Mouse (Mus musculus): ENCODE data around the gene Jagn1. TPM values are rescaled to one million over a fixed set of nuclear protein-coding genes. Genes with fewer than 3 reads are reported as not detected.

The Jagn1 gene
- polyA plus RNA-seq, 1 experiment: not detected

DNA sequence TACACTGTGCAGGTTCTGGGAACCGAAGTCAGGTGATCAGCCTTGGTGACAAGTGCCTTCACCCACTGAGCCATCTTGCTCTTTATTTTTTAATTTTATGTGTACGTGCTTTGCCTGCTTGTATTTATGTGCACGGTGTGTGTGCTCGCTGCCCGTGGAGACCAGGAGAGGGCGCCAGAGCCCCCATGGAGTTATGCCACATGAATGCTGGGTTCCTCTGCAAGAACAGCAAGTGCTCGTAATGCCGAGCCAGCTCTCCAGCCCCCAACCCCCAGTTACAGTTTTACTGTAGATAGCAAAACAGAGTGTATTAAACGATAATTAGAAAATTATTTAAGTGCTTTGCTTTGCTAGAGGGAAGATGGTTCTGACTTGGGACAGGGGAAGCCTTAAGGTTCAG, 35.7 kb upstream of the Jagn1 start:
- no peak overlapping the region for H3K4me3 ChIP-seq (ENCODE audit: insufficient read depth, low read depth, low read length)
- H3K4me1 ChIP-seq (ENCODE audit: control insufficient read depth, insufficient read depth, low read length): no peaks in the 10 kb centered on the region
- TF ChIP-seq POLR2A (IDR thresholded peaks at IDR 0.05; ENCODE audit: insufficient read depth, low read depth, low read length) (no peak), CTCF (IDR thresholded peaks at IDR 0.05; ENCODE audit: insufficient read depth, low read depth, low read length) (no peak)
- 76% methylated on average over 9 of the region's 9 CpGs for WGBS
- H3K27ac ChIP-seq (ENCODE audit: insufficient read depth, low read depth, low read length): no peak overlapping the region

DNA sequence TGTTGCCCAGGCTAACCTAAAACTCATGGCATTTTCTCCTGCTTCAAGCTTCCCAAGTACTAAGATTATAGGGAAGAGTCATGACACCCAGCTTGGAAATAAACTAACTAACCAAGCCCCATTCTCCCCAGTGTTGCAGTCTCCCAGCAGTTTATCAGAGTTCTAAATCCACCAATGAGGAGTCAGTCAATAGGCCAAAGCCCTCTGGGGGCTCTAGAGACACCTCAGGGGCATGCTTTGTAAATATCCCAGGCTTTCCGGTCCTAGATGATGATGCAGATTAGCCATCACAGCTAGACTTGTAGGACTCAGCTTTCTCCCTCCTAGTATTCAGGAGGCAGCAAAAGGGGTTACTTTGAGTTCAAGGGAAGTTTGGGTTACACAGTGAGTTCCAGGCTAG, 32.4 kb upstream of the Jagn1 start:
- Histone ChIP-seq H3K4me3 (ENCODE audit: insufficient read depth, low read depth, low read length) (no peak overlapping the region), H3K27ac (ENCODE audit: insufficient read depth, low read depth, low read length) (no peak overlapping the region), H3K4me1 (ENCODE audit: control insufficient read depth, insufficient read depth, low read length) (no peaks in the 10 kb centered on the region)
- TF ChIP-seq CTCF (IDR thresholded peaks at IDR 0.05; ENCODE audit: insufficient read depth, low read depth, low read length) (no peak), POLR2A (IDR thresholded peaks at IDR 0.05; ENCODE audit: insufficient read depth, low read depth, low read length) (no peak)
- 77% methylated on average over 1 of the region's 1 CpGs for WGBS

DNA sequence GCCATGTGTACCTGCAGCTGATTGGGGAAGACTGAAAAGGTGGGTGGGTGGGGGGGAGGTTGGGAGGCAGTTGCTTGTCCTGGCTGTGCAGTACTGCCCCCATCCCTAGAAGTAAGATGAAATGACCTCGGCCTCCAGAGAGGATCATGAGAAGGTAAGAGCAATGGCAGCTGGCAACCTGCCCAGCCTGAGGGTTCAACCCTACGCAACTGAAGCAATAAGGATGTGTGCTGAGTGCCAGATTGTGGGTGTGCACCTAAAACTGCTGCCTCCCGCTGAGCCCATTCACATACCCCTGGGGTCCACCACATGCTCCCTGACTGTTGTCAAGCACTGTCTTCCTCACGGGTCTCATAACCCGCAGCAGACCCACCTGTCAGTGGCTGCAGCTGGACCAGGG, 26.0 kb upstream of the Jagn1 start:
- H3K4me1 ChIP-seq (ENCODE audit: control insufficient read depth, insufficient read depth, low read length): peaks cover 21% of the 10 kb centered on the region
- H3K27ac ChIP-seq (ENCODE audit: insufficient read depth, low read depth, low read length): no peak overlapping the region
- 69% methylated on average over 5 of the region's 5 CpGs for WGBS
- no peak overlapping the region for H3K4me3 ChIP-seq (ENCODE audit: insufficient read depth, low read depth, low read length)
- TF ChIP-seq POLR2A (IDR thresholded peaks at IDR 0.05; ENCODE audit: insufficient read depth, low read depth, low read length) (no peak), CTCF (IDR thresholded peaks at IDR 0.05; ENCODE audit: insufficient read depth, low read depth, low read length) (no peak)

DNA sequence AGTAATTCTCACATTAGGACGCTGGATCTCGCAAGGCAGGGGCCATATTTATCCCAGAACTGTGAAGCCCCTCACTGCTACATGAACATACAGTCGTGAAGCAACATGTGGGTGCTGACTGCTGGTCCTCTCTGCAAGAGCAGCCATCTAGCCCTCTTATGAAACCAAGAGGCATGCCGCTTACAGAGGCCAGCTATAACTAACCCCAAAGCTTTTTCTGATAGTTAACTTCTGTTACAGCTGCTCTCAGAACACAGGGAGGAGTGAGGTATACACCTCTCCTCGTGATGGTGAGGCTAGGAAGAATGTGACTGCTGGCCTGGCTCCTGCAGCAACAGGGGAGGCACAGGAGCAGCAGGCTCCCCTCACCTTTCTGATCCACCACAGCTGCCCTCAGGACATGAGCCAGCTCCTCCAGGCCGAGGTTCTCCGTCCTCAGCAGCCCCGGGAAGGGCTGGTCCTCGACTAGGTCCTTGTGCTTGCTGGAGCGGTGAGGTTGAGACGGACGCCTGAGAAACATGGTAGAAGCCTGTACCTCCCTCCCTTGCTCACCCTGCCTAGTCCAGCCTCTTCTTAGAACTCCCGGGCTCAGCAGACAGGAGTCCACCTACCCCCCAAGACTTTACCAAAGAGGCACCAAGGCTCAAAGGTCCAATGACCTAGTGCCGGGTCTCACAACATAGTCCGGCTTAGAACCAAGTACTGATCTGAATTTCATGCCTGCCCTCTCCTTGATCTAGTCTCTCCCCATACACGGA, 23.7 kb upstream of the Jagn1 start:
- WGBS: 7% methylated on average over 16 of the region's 16 CpGs
- Histone ChIP-seq H3K4me3 (ENCODE audit: insufficient read depth, low read depth, low read length) (peak overlapping the region; percentile 68), H3K27ac (ENCODE audit: insufficient read depth, low read depth, low read length) (peak overlapping the region; percentile 43), H3K4me1 (ENCODE audit: control insufficient read depth, insufficient read depth, low read length) (peaks cover 21% of the 10 kb centered on the region)
- TF ChIP-seq POLR2A (IDR thresholded peaks at IDR 0.05; ENCODE audit: insufficient read depth, low read depth, low read length) (no peak), CTCF (IDR thresholded peaks at IDR 0.05; ENCODE audit: insufficient read depth, low read depth, low read length) (no peak)

GRCm38 (mm10) chr6:113419199-113419587, 23.2 kb upstream of the Jagn1 start, which contains the start of gene Rpusd3:
TSS of gene Rpusd3 (minus strand) at chr6:113419340.
- TF ChIP-seq CTCF (IDR thresholded peaks at IDR 0.05; ENCODE audit: insufficient read depth, low read depth, low read length) (no peak), POLR2A (IDR thresholded peaks at IDR 0.05; ENCODE audit: insufficient read depth, low read depth, low read length) (peak; percentile 78)
- Histone ChIP-seq H3K27ac (ENCODE audit: insufficient read depth, low read depth, low read length) (peak within 1 kb of the TSS; percentile 43), H3K4me1 (ENCODE audit: control insufficient read depth, insufficient read depth, low read length) (peaks cover 21% of the 10 kb centered on the region), H3K4me3 (ENCODE audit: insufficient read depth, low read depth, low read length) (peak within 1 kb of the TSS; percentile 68)
- WGBS: under 1% methylated on average over 25 of the region's 25 CpGs

DNA sequence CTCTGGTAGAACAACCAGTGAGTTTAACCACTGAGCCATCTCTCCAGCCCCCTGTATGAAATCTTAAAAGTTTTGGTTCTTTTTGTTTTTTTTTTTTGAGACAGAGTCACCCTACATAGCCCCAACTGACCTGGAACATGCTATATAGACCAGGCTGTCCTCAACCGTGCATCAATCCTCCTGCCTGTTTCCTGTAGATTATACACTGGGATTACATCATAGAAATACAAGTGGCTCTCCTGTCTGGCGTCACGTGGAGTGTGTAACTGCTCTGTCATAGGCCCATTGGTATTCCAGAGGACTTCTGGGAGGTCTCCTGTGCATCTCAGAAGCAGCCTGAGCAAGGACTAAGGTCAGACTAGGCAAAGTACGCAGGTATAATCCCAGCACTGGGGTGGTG, 19.4 kb upstream of the Jagn1 start:
- Histone ChIP-seq H3K4me3 (ENCODE audit: insufficient read depth, low read depth, low read length) (no peak overlapping the region), H3K27ac (ENCODE audit: insufficient read depth, low read depth, low read length) (no peak overlapping the region), H3K4me1 (ENCODE audit: control insufficient read depth, insufficient read depth, low read length) (peaks cover 8% of the 10 kb centered on the region)
- 72% methylated on average over 4 of the region's 4 CpGs for WGBS
- TF ChIP-seq POLR2A (IDR thresholded peaks at IDR 0.05; ENCODE audit: insufficient read depth, low read depth, low read length) (no peak), CTCF (IDR thresholded peaks at IDR 0.05; ENCODE audit: insufficient read depth, low read depth, low read length) (no peak)

DNA sequence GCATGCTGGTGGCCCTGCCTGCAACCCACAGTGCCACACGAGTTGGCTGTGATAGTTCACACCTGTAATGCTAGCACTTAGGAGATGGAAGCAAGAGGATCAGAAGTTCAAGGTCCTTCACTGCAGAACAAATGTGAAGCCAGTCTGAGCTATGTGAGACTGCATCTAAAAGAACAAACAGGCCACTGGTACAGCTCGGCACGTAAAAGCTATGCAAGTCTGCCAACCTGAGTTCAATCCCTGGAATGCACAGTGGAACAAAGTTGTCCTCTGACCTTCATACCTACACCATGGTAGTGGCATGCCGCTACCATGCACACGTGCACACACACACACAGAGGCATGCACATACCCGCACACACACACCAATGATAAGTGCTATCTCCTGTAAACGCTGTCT, 18.2 kb upstream of the Jagn1 start:
- Histone ChIP-seq H3K4me1 (ENCODE audit: control insufficient read depth, insufficient read depth, low read length) (no peaks in the 10 kb centered on the region), H3K4me3 (ENCODE audit: insufficient read depth, low read depth, low read length) (no peak overlapping the region), H3K27ac (ENCODE audit: insufficient read depth, low read depth, low read length) (no peak overlapping the region)
- 88% methylated on average over 7 of the region's 7 CpGs for WGBS
- TF ChIP-seq POLR2A (IDR thresholded peaks at IDR 0.05; ENCODE audit: insufficient read depth, low read depth, low read length) (no peak), CTCF (IDR thresholded peaks at IDR 0.05; ENCODE audit: insufficient read depth, low read depth, low read length) (no peak)

DNA sequence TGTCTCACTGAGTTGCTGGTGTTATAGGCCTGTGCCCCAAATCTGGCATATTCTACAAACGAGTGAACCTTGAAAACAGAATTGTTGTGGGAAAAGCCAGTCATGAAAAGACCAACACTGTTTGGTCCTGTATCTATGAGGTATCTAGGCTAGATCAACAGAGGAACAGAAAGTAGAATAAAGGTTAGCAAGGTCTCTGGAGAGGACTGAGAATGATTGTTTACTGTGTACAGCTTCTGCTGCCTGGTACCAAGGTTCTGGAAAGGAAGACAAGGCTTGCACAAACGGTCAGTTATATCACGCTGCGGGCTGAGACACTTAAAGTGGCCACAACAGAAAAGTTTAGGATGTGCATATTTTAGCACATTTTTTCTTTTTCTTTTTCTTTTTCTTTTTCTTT, 15.7 kb upstream of the Jagn1 start:
- Histone ChIP-seq H3K4me3 (ENCODE audit: insufficient read depth, low read depth, low read length) (no peak overlapping the region), H3K27ac (ENCODE audit: insufficient read depth, low read depth, low read length) (no peak overlapping the region), H3K4me1 (ENCODE audit: control insufficient read depth, insufficient read depth, low read length) (no peaks in the 10 kb centered on the region)
- TF ChIP-seq POLR2A (IDR thresholded peaks at IDR 0.05; ENCODE audit: insufficient read depth, low read depth, low read length): no peak
- 86% methylated on average over 4 of the region's 4 CpGs for WGBS

DNA sequence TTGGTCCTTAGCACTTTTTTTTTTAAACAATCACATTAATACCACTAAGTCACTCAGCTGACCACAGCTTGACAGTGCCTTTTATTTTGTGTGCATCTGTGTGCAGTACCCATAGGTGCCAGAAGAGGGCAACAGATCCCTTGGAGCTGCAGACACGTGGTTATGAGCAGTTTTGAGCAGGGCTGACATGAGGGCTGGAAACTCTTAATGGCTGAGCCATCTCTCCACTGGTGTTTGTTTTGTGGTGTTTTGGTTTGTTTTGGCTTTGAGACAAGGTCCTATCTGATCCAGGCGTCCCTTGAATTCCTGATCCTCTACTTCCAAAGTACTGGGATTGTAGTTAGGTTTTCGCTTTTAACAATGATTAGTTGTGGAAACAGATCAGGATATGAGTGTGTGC, 15.0 kb upstream of the Jagn1 start:
- Histone ChIP-seq H3K4me3 (ENCODE audit: insufficient read depth, low read depth, low read length) (no peak overlapping the region), H3K4me1 (ENCODE audit: control insufficient read depth, insufficient read depth, low read length) (0 out of 2 replicates have a peak, but pooled peaks cover 2% of the 10 kb centered on the region), H3K27ac (ENCODE audit: insufficient read depth, low read depth, low read length) (no peak overlapping the region)
- TF ChIP-seq CTCF (IDR thresholded peaks at IDR 0.05; ENCODE audit: insufficient read depth, low read depth, low read length): no peak
- no peak for TF ChIP-seq POLR2A (IDR thresholded peaks at IDR 0.05; ENCODE audit: insufficient read depth, low read depth, low read length)
- WGBS: 66% methylated on average over 3 of the region's 3 CpGs

Measured in olfactory bulb, adult 2 months (tissue).